Mouse (Mus musculus) urinary bladder, postnatal 25 days (tissue): Measurements from ENCODE around the gene Ripor2.
A peak's percentile ranks its signal among the peaks of the same experiment; 100 is the strongest.

ENCODE experiments used
- DNase-seq: peaks from one replicate; pipeline ENCODE4 v3.0.0; 2022; ENCODE audit warnings: low spot score

Gene Ripor2

DNA sequence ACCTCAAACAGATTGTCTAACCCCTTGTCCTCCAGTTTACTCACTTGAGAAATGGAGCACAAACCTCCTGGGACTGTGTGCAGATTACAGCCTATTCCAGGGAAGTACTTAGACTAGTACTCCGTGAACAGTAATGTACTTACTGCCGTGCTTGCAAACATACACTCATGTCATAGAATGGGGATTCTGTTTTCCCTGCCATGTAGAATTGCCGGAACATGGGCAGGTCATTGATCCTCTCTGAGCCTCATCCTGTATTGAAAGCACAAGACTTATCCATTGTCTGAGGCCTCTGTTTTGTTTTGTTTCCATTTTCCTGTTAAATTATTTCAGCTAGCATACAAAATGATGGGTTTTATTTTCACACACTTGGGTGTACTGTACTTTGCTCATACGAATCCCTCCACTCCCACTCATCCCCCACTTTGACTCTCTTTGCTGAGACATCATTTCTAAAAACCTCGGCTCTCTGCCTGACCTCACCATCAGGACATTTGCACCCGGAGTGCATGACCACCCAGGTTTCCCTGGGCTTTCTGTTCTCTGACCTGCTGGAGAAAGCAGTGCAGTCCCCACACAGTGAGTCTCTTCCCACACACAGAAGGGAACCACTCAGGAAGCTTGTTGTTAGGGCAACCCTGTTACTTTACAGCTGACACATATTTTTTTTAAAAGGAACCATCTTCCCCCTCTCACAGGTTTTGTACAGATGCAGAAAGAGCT is 35.2 kb downstream of the Ripor2 start:
- no peak for DNase-seq

DNA sequence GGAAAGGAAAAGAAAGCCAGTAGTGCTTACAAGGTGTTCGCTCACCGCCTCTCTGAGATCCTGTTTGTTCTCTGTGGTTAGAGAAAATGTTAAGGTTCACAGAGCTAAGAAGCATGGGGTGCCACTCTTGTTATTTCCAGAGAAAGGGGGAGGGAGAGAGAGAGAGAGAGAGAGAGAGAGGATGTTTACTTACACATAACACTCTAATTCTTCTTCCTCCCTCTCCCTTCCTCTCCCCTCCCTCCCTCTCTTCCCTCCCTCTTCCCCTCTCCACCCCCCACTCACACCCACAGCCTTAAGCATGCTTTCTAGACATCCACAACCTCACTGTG is 35.8 kb downstream of the Ripor2 start:
- DNase-seq, result no peak

DNA sequence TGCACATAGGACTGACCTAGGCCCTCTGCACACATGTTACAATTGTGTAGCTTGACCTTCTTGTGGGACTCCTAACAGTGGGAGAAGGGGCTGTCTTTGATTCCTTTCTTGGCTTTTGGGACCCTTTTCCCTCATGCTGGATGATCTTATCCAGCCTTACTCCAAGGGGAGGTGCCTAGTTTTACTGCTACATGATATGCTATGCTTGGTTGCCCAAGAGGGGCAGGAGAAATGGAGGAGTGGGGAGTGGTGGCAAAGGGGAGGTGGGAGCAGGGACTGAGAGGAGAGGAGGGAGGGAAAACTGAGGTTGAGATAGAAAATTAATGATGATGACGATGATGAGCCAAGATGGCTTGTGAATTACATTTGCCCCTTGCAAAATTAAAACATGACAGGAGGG is 37.7 kb downstream of the Ripor2 start:
- no peak for DNase-seq

DNA sequence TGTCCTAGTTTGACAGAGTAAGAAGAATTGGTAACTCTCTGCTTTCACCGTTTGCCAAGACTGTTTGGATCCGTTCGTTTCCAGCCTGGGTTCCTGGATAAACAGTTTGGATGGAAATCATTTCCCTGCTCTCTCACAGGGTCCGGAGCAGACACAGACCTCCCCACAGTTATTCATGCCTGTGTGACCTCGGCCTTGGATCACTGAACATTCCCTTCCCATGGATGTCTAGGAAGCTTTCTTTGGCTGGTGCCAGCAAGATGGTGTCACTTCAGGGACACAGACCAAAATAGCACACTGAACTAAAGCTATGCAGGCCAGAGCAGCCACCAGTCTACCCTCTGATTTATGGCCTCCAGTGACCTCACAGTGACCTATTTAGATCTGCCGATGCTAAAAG is 38.5 kb downstream of the Ripor2 start:
- DNase-seq, result no peak

DNA sequence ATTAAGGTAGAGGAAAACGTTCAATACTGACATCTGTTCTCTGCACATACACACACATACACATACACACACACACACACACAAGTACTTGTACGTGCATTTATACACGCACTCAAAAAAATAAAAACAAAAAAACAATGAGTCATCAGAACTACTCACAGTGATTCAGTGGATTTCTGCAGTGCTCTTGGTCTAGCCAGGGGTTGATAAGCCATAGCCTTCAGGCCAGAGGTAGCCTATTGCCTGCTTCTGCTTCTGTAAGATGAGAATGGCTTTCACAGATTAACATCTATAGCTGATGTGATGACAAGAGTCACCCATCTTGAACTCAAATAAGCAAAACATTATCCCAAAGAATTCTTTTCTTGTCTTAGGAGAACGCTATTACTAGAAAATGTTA is 41.6 kb downstream of the Ripor2 start:
- no peak for DNase-seq

DNA sequence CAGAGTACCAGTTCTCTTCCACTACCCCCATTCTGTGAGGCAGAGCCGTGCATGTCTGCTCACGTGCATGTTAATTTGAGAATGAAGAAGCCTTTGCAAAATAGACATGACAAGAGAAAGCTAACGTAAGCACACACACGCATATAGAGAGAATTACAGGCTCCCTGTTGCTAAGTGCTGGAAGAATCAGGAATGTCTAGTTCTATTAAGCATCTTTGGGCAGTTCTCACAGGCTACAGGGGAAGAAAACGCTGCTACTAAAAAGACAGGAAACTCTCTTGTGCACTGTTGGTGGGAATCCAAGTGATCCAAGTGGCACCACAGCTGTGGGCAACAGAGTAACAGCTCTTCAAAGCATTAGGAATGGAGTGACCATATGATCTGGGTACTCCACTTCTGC is 43.1 kb downstream of the Ripor2 start:
- no peak for DNase-seq

DNA sequence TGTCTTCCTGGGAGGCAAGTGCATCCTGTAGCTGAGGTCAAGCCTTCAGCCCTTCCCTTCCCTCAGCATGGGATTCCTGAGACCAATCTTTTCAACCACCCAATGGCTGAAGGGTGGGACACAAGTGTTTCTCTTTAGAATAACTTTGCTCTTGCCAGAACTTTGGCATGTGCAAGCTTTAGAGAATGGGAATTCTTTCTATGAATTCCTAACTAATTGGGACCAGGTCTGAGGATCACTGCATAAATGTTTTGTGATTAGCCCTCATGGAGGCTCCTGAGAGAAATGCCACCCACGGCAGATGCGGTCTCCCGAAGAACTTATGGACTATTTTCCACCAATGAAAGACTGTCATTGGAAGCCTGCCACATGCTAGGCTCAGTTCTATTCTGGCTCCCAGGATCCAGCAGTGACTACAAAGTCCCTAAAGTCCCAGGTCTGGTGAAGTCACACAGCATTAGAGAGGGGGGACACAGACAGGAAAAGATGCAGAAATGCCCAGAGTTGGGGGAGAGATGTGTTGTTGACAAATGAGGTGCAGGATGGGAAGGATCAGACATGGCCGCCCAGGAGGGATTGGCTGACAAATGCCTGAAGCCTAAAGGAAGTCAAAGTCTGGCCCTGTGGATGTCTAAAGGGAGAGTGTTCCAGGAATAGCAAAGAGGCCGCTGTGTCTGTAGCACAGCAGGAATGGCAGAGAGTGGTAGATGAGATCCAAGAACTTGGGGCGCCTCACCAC is 44.9 kb downstream of the Ripor2 start:
- DNase-seq, result no peak

DNA sequence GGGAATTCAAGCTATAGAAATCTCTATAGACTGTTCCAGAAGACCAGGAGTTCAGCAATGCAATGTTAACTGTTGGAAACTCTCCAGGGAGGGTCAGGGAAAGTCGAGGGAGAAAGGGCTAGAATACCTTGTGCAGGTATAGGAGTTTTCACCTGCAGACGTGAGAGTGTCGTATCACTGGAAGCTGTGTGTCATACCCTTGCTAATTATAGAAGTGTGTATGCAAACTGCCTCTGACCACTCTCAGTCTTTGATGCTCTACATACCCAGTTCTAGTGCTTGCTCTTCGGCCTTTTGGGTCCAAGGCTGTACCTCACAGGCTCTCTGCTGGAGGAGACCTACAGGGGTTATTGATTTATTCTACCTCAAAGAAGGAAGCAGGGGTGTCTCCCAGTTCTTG is 46.2 kb downstream of the Ripor2 start:
- no peak for DNase-seq

DNA sequence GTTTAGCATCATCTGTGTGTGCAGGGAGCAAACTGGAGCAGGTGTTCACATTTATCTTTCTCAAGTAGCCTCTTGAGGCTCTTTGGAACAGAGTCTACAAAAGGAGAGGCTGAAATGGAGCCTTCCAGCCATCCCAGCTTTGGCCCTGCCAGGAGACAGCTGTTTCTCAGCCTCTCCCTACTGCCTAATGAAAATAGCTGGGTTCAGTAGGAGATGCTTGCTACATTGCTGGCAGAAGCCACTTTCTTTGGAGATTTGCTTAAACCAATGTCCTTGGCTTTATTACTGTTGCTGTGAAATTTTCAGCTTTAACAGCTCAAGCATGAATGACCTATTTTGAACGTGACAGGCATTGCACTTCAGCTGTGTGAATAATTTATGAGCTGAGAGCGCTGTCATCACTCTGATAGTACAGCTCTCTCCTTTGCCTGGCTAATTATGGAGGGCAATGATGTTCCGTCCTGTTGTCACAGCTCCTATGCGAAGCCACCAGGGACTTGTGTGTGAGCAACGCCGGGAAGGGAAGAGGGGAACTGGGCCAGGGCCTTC is 47.2 kb downstream of the Ripor2 start:
- DNase-seq, result no peak

DNA sequence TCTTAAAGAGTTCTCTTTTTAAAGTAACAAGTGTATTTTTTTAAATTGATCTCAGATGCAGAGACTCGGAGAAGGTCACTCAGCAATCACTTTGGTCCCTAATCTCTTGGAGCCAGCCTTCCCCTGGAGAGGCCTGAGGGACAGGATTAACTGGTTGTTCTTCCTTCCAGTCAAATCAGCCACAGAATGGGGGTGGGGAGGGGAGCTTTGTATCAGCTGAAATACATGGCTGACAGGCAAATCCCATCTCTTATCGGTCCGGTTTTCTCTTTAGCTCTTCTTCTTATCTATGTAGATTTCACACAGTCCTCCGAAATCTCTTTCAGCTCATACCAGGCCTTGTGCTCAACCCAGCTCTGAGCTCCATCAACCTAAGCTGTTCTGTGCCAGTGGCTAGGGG is 48.4 kb downstream of the Ripor2 start:
- no peak for DNase-seq

DNA sequence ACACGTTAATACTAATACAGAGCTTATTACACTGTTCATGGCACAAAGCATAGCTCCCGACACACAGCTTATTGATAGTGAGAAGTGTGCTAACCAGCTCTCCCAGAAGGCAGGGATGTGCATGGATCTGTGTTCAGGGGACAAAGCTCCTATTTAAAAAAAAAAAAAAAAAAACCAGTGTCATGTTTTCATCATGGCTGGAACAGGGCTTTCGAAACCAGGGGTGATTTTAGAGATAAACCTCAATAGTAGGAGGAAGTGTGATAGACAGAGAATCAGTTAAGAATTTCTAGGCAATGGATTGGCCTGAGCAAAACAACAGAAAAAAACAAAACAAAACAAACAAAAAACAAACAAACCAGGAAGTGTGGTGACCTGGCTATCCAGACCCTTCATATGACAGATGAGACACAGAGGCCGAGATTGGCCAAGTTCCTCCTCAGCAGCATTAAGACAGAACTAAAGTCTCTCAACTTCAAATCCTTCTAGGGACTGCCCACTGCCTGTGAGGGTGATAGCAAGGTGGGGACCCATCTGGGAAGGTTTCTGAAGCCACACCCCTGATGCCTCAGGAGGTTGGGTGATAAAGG is 51.1 kb downstream of the Ripor2 start:
- DNase-seq, result no peak

DNA sequence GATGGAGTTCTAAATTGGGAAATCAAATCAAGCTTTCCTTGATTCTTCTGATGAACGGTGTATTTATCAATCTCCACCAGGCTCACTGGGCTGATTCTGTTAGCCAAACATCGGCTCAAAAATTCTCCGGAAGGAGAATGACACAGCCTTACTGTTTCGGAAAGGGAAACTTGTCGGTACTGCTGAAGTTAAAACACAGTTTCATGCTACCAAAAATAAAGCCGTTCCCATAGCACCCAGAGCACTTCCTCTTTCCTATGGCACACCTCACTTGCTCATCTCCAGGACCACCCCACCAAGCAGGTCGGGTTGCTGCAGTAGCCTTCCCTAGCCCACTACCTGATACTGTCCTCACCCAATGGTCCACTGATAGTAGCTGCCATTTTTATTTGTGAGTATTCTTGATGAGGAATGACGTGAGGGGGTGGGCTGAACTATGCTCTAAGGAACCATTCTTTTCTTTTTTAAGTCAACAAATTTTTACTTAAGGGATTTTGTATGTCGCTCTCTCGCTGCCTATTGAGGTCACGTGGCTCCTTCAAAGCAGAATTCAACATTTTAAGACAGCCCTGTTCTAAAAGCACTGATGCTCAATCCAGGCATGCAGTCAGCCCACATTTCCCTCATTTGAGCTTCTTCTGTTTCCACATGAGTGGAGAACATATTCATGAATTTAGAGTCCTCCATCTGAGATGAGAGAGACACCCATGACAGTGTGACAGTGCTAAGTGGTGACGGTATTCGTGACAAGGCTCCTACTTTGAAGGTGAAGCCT is 52.5 kb downstream of the Ripor2 start:
- DNase-seq, result no peak

DNA sequence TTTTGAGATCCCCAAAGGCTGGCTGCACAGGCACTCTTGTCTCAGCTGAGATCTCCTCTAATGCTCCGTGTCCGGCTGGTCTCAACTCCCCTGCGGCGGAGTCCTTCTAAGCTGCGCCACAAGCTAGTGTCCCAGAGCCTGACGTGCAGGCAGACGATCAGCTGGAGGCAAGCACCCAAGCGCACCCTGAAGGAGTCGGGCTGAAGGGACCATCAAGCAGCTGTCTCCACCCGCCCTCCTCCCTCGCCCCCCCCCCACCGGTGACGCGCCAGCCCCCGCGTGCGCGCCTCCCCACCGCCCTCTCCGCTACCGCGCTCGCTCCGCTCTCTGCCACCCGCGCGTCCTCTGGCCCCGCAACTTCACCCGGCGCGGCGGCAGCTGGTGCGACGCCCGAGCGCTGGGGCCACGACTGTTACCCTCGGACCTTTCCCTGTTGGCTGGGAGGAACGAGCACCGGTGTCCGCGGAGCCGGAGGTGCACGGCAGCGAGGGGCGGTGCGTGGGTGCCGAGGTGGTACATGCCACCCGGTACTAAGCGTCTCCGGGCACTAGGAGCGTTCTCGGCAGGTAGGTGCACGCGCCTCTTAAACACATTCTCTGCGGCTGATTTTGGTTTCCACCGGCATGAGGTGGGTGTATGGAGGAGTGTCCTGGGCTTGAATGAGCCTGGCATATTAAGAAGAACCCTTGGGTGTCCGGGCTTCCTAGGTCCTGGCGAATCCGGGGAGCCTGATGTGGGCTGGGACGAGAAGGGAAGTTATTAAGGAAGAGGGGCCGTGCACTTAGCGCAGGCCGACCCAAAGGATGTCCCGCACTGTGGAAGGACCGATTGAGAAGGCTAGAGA is 56.6 kb downstream of the Ripor2 start:
- peak; percentile 19 for DNase-seq

DNA sequence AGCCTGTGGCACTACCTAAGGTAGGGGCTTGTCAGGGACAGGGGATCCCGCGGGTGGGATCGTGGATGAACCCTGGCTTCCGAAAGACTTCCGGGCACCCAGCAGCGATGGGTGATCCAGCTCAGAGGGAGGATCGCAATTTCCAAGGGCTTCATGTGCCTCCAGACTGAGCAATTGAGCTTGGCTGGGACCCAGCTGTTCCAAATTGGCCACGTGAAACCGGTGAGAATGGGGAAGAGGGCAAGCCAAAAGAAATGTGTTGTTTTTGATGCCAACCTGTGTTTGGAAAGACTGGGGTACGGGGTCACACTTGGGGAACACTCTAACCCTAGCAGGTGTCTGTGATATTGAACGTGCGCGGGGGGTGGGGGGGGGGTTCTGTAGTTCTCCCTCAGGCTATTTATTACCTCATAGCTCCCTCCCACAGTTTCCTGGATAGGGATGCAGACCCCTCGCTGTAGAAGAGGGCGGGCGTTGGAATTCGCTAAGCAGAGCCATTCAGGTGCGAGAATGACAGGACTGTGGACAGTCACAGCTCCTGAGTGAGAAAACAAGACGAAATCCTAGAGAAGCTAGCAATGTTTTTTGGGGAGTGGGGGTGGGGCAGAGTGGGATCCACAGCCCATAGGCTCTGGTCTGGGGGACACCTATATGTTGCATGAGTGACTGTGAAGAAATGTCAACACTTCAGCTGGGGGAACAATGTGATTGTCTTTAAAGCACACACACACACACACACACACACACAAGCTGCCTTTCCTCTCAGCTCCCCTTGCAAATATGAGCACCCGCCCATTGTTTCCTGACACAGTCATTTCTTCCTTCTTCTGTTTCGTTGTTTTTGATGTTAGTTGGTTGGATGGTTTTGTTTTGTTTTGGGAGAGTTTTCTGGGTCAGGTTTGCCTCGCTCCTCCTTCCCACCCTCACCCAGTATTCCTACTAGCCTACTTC is 57.5 kb downstream of the Ripor2 start:
- no peak for DNase-seq

DNA sequence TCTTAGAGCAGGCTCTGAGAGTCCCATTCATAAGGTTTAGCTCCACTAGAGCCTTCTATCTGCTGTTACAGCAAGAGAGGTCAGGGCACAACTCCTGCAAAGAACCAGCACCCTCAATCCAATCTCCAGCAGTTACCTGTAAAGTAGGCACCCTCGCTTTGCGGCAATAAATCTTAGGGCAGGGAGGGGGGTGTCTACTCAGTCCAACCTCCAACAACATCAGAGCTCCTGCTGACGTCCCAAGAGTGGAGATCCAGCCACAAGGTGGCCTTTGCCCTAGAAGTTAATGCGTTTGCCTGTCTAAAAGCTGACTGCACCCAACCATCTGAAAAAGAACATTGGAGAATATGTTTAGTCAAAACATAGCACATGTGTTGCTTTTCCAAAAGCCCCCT is 58.2 kb downstream of the Ripor2 start:
- no peak for DNase-seq

DNA sequence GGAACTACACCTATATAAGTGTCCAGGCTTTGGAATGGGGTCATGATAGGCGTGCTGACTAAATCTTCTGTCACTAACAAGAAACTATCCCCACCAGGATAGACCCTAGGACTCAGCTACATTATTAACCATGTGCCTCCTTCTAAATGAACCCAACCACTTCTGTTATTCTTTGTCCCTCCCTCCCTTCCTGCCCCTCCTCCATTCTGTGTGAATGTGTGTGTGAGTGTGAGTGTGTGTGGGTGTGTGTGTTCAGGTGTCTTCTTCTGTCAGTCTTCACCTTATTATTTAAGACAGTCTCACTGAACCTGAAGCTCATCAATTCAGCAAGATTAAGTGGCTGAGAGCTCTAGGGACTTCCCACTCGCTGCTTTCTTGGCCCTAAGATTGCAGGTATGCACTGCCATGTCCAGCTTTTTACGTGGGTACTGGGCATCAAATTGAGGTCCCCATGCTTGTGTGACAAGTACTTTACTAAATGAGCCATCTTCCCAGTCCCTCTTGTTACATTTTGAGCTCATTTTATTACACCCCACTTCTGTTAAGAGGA is 58.9 kb downstream of the Ripor2 start:
- DNase-seq, result no peak

DNA sequence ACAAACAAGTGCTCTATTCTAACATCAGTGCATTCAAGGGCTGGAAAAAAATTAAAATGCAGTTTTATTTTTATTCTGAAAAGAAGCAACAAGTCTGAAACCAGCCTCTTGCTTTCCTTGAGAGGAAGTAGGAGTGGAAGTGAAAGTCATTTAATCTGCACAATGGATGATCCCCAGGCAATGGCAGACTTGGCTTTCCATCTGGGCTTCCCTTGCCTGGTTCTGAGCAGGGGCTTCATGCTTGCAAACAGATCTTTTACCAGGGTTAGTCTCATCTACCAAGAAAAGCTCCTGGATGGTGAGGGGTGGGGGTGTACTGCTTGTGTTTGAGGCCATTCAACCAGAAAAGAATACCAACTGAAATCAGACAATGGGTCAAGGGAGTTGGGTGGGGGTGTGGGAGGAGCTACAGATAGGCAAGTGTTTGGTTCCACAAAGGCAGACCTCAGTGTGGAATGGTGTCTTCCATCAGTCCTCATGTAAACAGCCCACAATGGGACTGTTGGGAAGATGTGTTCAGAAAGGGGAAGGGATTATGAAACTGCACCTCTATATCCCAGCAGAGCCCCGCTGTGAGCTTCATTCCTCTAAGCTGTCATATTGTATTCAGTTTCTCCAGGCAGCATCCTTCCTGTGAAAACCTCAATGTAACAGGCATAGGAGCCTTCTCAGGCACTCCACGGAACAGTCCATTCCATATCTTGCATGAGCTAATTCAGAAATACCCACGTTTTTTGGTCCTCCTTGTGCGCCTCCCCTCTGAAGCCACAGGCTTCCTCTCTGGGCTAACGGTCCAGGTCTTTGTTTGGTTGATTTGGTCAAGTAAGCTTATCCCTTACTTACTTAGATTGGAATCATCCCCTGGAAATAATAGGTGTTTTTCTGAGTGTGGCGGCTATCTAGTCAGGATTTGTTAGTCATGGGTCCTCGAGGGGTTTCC is 59.8 kb downstream of the Ripor2 start:
- no peak for DNase-seq

DNA sequence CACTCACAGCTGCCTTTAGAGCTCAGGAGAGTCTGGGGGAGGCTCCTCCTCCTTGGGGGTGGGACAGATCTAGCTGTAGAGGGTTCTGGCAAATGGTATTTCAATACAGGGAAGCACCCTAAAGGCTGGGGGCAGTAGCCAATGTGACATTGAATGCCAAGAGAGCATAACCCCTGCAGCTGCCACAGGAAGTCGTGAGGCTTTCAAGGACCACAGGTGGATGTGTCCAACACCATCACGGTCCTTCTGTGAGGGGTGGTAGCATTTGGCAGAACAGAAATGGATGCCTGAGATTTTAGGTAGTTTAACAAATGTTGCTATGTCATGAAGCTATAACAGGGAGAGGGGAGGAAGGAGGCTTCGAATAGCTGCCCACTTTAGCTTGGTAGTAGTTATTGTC is 63.2 kb downstream of the Ripor2 start:
- DNase-seq, result no peak

DNA sequence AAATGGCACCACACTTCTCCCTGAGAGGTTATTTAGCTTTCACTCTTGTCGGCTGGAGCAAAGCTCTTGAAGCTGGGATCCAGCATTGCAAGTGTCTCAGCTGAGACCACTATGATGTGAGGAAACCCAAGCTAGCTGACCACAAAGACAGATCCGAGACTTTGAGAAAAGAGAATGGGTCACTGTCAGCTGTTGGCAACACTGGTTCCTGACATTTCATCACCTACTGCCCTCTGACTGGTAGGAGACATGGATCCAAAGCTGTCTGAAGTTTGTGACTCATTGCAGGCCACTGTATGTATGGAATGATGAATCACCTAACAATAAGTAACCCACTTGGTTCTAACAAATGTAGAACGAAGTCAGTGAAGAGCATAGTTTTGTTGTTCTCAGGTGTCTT is 64.3 kb downstream of the Ripor2 start:
- no peak for DNase-seq
